Mouse (Mus musculus) myocyte (in vitro differentiated cells): ENCODE results near the gene C5ar1.

ENCODE experiments used
- E2F4 ChIP-seq: IDR thresholded peaks from one replicate; pipeline ENCODE4 v1.6.1; 2011; ENCODE audit warnings: mild to moderate bottlenecking, control low read depth, moderate library complexity; ENCODE audit not compliant: insufficient read depth
- MAX ChIP-seq: IDR thresholded peaks from one replicate; pipeline ENCODE4 v1.6.1; 2011; ENCODE audit warnings: low read depth, mild to moderate bottlenecking, control low read depth
- MYOD1 ChIP-seq, 3 experiments: IDR thresholded peaks; one replicate each; pipeline ENCODE4 v1.6.1; 2011; ENCODE audit warnings: control low read depth in 2 of 3, low read depth in 2 of 3, mild to moderate bottlenecking in 2 of 3, moderate library complexity in 1 of 3; ENCODE audit not compliant: insufficient read length in 2 of 3, control insufficient read depth in 1 of 3
- POLR2A ChIP-seq: IDR thresholded peaks from one replicate; pipeline ENCODE4 v1.6.1; 2011; ENCODE audit warnings: low read depth, mild to moderate bottlenecking, control low read depth, moderate library complexity; ENCODE audit not compliant: insufficient read length
- POLR2AphosphoS2 ChIP-seq: IDR thresholded peaks from one replicate; pipeline ENCODE4 v1.6.1; 2011; ENCODE audit warnings: low read depth, control low read depth; ENCODE audit not compliant: insufficient read length
- TCF12 ChIP-seq: IDR thresholded peaks from one replicate; pipeline ENCODE4 v1.6.1; 2011; ENCODE audit warnings: mild to moderate bottlenecking, control low read depth; ENCODE audit not compliant: poor library complexity, insufficient read depth, severe bottlenecking
- TCF3 ChIP-seq: IDR thresholded peaks from one replicate; pipeline ENCODE4 v1.6.1; 2011; ENCODE audit warnings: low read depth, control low read depth; ENCODE audit not compliant: insufficient read length
- USF1 ChIP-seq: IDR thresholded peaks from one replicate; pipeline ENCODE4 v1.6.1; 2011; ENCODE audit warnings: low read depth, mild to moderate bottlenecking, control low read depth, moderate library complexity

DNA sequence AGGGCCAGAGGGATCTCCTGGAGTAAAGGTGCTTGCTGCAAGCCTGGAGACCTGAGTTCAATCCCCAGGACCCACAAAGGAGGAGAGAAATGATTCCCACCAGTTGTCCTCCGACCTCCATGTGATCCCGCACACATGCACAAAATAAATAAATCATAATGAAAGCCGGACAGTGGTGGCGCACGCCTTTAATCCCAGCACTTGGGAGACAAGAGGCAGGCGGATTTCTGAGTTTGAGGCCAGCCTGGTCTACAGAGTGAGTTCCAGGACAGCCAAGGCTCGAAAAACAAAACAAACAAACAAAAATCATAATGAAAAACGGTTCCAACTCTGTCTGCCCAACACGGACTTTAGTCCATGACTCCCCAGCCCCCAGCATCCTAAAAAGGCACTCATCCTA, 25.6 kb upstream of the C5ar1 start:
- TF ChIP-seq MAX: no peak
- no peak for TF ChIP-seq TCF12
- no peak for TF ChIP-seq POLR2A
- TF ChIP-seq TCF3: no peak
- TF ChIP-seq USF1: no peak
- no peak for TF ChIP-seq MYOD1 (IDR thresholded peaks at IDR 0.05; ENCODE audit: control insufficient read depth in 1 of 3, insufficient read length in 2 of 3, low read depth in 2 of 3)
- no peak for TF ChIP-seq E2F4
- no peak for TF ChIP-seq POLR2AphosphoS2
